Comparison of ENCODE assay signal across 28 mouse cellular contexts in genomic region chr4:72565186-72565585, GRCm38 (mm10).
"Had no signal": no experiment of that assay in that cellular context is flagged by ENCODE, and none has a peak within 500 bp of the region (broad histone marks: within the 10 kb centered on the region; RNA-seq: fewer than 3 reads in every experiment).

No protein-coding gene starts in this region.

- H3K4me1 ChIP-seq: embryonic facial prominence, embryonic 12.5 days; embryonic facial prominence, embryonic 15.5 days; heart, embryonic 10.5 days had no signal

- DNase-seq: cerebellum, adult 2 months; cerebellum, adult 8-10 months; cerebellum, adult 9-10 months; cerebellum, adult 9-11 months; cerebellum, postnatal 10 days; cerebellum, postnatal 14 days; cerebellum, postnatal 25 days; cerebellum, postnatal 36 days; embryo, embryonic 11 days; forebrain, postnatal 0 days; gastrocnemius, adult 2 months; gastrocnemius, postnatal 10 days; gastrocnemius, postnatal 14 days; gastrocnemius, postnatal 25 days; heart, adult 18-20 months; heart, adult 2 months had no signal

- H3K36me3 ChIP-seq: embryonic facial prominence, embryonic 10.5 days; embryonic facial prominence, embryonic 12.5 days; embryonic facial prominence, embryonic 13.5 days; embryonic facial prominence, embryonic 15.5 days; forebrain, embryonic 10.5 days; forebrain, embryonic 12.5 days; forebrain, embryonic 15.5 days; heart, embryonic 10.5 days had no signal

- H3K27ac ChIP-seq: embryonic facial prominence, embryonic 10.5 days; embryonic facial prominence, embryonic 12.5 days; embryonic facial prominence, embryonic 13.5 days; embryonic facial prominence, embryonic 15.5 days; forebrain, embryonic 10.5 days; forebrain, embryonic 12.5 days; forebrain, embryonic 13.5 days; forebrain, embryonic 15.5 days; gastrocnemius, adult 2 months; heart, adult 2 months; heart, embryonic 10.5 days had no signal

- H3K4me3 ChIP-seq: embryonic facial prominence, embryonic 10.5 days; embryonic facial prominence, embryonic 12.5 days; embryonic facial prominence, embryonic 13.5 days; embryonic facial prominence, embryonic 15.5 days; erythroblast, embryonic 14.5 days; forebrain, embryonic 10.5 days; forebrain, embryonic 12.5 days; forebrain, embryonic 13.5 days; forebrain, embryonic 15.5 days; gastrocnemius, adult 2 months; heart, adult 2 months; heart, embryonic 10.5 days had no signal

- H3K27me3 ChIP-seq: embryonic facial prominence, embryonic 12.5 days; embryonic facial prominence, embryonic 13.5 days; embryonic facial prominence, embryonic 15.5 days; forebrain, embryonic 12.5 days; forebrain, embryonic 13.5 days; forebrain, embryonic 15.5 days had no signal

- ATAC-seq: forebrain, embryonic 13.5 days; forebrain, embryonic 14.5 days; forebrain, embryonic 15.5 days; forebrain, embryonic 16.5 days; forebrain, postnatal 0 days had no signal
